Mouse (Mus musculus): ENCODE results near the gene Zfp280b.
A peak's percentile ranks its signal among the peaks of the same experiment; 100 is the strongest.
"Not testable (repeated sequence)": the region's sequence is repeated elsewhere in the genome, so short reads cannot be mapped to it uniquely, and the experiment has no call there.

The Zfp280b gene

GRCm38 (mm10) chr10:76032402-76033118 lies at the start of gene Zfp280b:
Zfp280b (plus strand) TSS chr10:76032650.
- H3K27me3 ChIP-seq (ENCODE audit: control insufficient read depth, insufficient read depth, low read length, poor library complexity, severe bottlenecking) = no peaks in the 10 kb centered on the region
- no peaks in the 10 kb centered on the region for H3K36me3 ChIP-seq (ENCODE audit: control insufficient read depth, insufficient read depth, low read length, poor library complexity, severe bottlenecking)
- peak; percentile 93 for DNase-seq (ENCODE audit: low read depth, low spot score)

GRCm38 (mm10) chr10:75990430-75991042 lies 41.9 kb upstream of the Zfp280b start:
- Histone ChIP-seq H3K27me3 (ENCODE audit: control insufficient read depth, insufficient read depth, low read length, poor library complexity, severe bottlenecking) (no peaks in the 10 kb centered on the region), H3K36me3 (ENCODE audit: control insufficient read depth, insufficient read depth, low read length, poor library complexity, severe bottlenecking) (no peaks in the 10 kb centered on the region)
- no peak for DNase-seq (ENCODE audit: low read depth, low spot score)

GRCm38 (mm10) chr10:75993616-75994240 lies 38.7 kb upstream of the Zfp280b start:
- H3K36me3 ChIP-seq (ENCODE audit: control insufficient read depth, insufficient read depth, low read length, poor library complexity, severe bottlenecking) = no peaks in the 10 kb centered on the region
- no peaks in the 10 kb centered on the region for H3K27me3 ChIP-seq (ENCODE audit: control insufficient read depth, insufficient read depth, low read length, poor library complexity, severe bottlenecking)
- DNase-seq (ENCODE audit: low read depth, low spot score) = no peak

GRCm38 (mm10) chr10:75994531-75995210 lies 37.8 kb upstream of the Zfp280b start:
- H3K36me3 ChIP-seq (ENCODE audit: control insufficient read depth, insufficient read depth, low read length, poor library complexity, severe bottlenecking); H3K27me3 ChIP-seq (ENCODE audit: control insufficient read depth, insufficient read depth, low read length, poor library complexity, severe bottlenecking); DNase-seq (ENCODE audit: low read depth, low spot score): not testable (repeated sequence)

GRCm38 (mm10) chr10:75995463-75995862 lies 37.0 kb upstream of the Zfp280b start:
- no peak for DNase-seq (ENCODE audit: low read depth, low spot score)
- Histone ChIP-seq H3K36me3 (ENCODE audit: control insufficient read depth, insufficient read depth, low read length, poor library complexity, severe bottlenecking) (no peaks in the 10 kb centered on the region), H3K27me3 (ENCODE audit: control insufficient read depth, insufficient read depth, low read length, poor library complexity, severe bottlenecking) (no peaks in the 10 kb centered on the region)

- DNase-seq (ENCODE audit: low read depth, low spot score) = no peak
- Histone ChIP-seq H3K27me3 (ENCODE audit: control insufficient read depth, insufficient read depth, low read length, poor library complexity, severe bottlenecking) (no peaks in the 10 kb centered on the region), H3K36me3 (ENCODE audit: control insufficient read depth, insufficient read depth, low read length, poor library complexity, severe bottlenecking) (no peaks in the 10 kb centered on the region)
Observed at GRCm38 (mm10) chr10:75996315-75996714, 36.1 kb upstream of the Zfp280b start.

- no peaks in the 10 kb centered on the region for H3K27me3 ChIP-seq (ENCODE audit: control insufficient read depth, insufficient read depth, low read length, poor library complexity, severe bottlenecking)
- no peaks in the 10 kb centered on the region for H3K36me3 ChIP-seq (ENCODE audit: control insufficient read depth, insufficient read depth, low read length, poor library complexity, severe bottlenecking)
- no peak for DNase-seq (ENCODE audit: low read depth, low spot score)
Observed at GRCm38 (mm10) chr10:76001160-76001559, 31.3 kb upstream of the Zfp280b start.

GRCm38 (mm10) chr10:76002101-76002521 lies 30.3 kb upstream of the Zfp280b start:
- no peaks in the 10 kb centered on the region for H3K27me3 ChIP-seq (ENCODE audit: control insufficient read depth, insufficient read depth, low read length, poor library complexity, severe bottlenecking)
- no peaks in the 10 kb centered on the region for H3K36me3 ChIP-seq (ENCODE audit: control insufficient read depth, insufficient read depth, low read length, poor library complexity, severe bottlenecking)
- no peak for DNase-seq (ENCODE audit: low read depth, low spot score)

GRCm38 (mm10) chr10:76002615-76003014 lies 29.8 kb upstream of the Zfp280b start:
- Histone ChIP-seq H3K36me3 (ENCODE audit: control insufficient read depth, insufficient read depth, low read length, poor library complexity, severe bottlenecking) (no peaks in the 10 kb centered on the region), H3K27me3 (ENCODE audit: control insufficient read depth, insufficient read depth, low read length, poor library complexity, severe bottlenecking) (no peaks in the 10 kb centered on the region)
- no peak for DNase-seq (ENCODE audit: low read depth, low spot score)

- Histone ChIP-seq H3K27me3 (ENCODE audit: control insufficient read depth, insufficient read depth, low read length, poor library complexity, severe bottlenecking) (no peaks in the 10 kb centered on the region), H3K36me3 (ENCODE audit: control insufficient read depth, insufficient read depth, low read length, poor library complexity, severe bottlenecking) (no peaks in the 10 kb centered on the region)
- no peak for DNase-seq (ENCODE audit: low read depth, low spot score)
Observed at GRCm38 (mm10) chr10:76003221-76003620, 29.2 kb upstream of the Zfp280b start.

GRCm38 (mm10) chr10:76006385-76006784 lies 26.1 kb upstream of the Zfp280b start:
- peak; percentile 30 for DNase-seq (ENCODE audit: low read depth, low spot score)
- H3K27me3 ChIP-seq (ENCODE audit: control insufficient read depth, insufficient read depth, low read length, poor library complexity, severe bottlenecking) = no peaks in the 10 kb centered on the region
- H3K36me3 ChIP-seq (ENCODE audit: control insufficient read depth, insufficient read depth, low read length, poor library complexity, severe bottlenecking) = no peaks in the 10 kb centered on the region

- H3K36me3 ChIP-seq (ENCODE audit: control insufficient read depth, insufficient read depth, low read length, poor library complexity, severe bottlenecking) = no peaks in the 10 kb centered on the region
Observed at GRCm38 (mm10) chr10:76009812-76010211, 22.6 kb upstream of the Zfp280b start.

GRCm38 (mm10) chr10:76012922-76013321 lies 19.5 kb upstream of the Zfp280b start:
- DNase-seq (ENCODE audit: low read depth, low spot score) = no peak
- Histone ChIP-seq H3K36me3 (ENCODE audit: control insufficient read depth, insufficient read depth, low read length, poor library complexity, severe bottlenecking) (no peaks in the 10 kb centered on the region), H3K27me3 (ENCODE audit: control insufficient read depth, insufficient read depth, low read length, poor library complexity, severe bottlenecking) (no peaks in the 10 kb centered on the region)

More at GRCm38 (mm10) chr10:76009812-76010211, 22.6 kb upstream of the Zfp280b start:
- DNase-seq (ENCODE audit: low read depth, low spot score) = no peak
- H3K27me3 ChIP-seq (ENCODE audit: control insufficient read depth, insufficient read depth, low read length, poor library complexity, severe bottlenecking) = no peaks in the 10 kb centered on the region

- no peak for DNase-seq (ENCODE audit: low read depth, low spot score)
- H3K27me3 ChIP-seq (ENCODE audit: control insufficient read depth, insufficient read depth, low read length, poor library complexity, severe bottlenecking) = no peaks in the 10 kb centered on the region; the same call in 1 of the 2 replicates
Observed at GRCm38 (mm10) chr10:76016886-76017285, 15.6 kb upstream of the Zfp280b start.

GRCm38 (mm10) chr10:76021728-76022127 lies 10.7 kb upstream of the Zfp280b start:
- DNase-seq (ENCODE audit: low read depth, low spot score) = no peak

More at GRCm38 (mm10) chr10:76016886-76017285, 15.6 kb upstream of the Zfp280b start:
- no peaks in the 10 kb centered on the region for H3K36me3 ChIP-seq (ENCODE audit: control insufficient read depth, insufficient read depth, low read length, poor library complexity, severe bottlenecking)

More at GRCm38 (mm10) chr10:76021728-76022127, 10.7 kb upstream of the Zfp280b start:
- no peaks in the 10 kb centered on the region for H3K36me3 ChIP-seq (ENCODE audit: control insufficient read depth, insufficient read depth, low read length, poor library complexity, severe bottlenecking)
- H3K27me3 ChIP-seq (ENCODE audit: control insufficient read depth, insufficient read depth, low read length, poor library complexity, severe bottlenecking) = no peaks in the 10 kb centered on the region; the same call in 1 of the 2 replicates

Data from splenic B cell, adult 2 months (primary cell).